20 mouse cellular contexts compared by ENCODE assay signal in genomic region chr5:25769406-25769805, GRCm38 (mm10). TPM values are rescaled to one million over a fixed set of nuclear protein-coding genes. Genes with fewer than 3 reads are reported as not detected.
DNase-seq lines count a peak whose midpoint lies in the region; ATAC-seq and TF ChIP-seq lines count a peak whose summit lies in the region.
"Had no signal": no experiment of that assay in that cellular context is flagged by ENCODE, and none has a peak within 500 bp of the region (broad histone marks: within the 10 kb centered on the region; RNA-seq: fewer than 3 reads in every experiment).

No protein-coding gene starts in this region.

- no peak for DNase-seq in heart, postnatal 14 days
- DNase-seq in liver: no peak
- no peak for DNase-seq in ES-E14 (ENCODE audit: low read depth, low spot score)
- DNase-seq in layer of hippocampus, postnatal 36 days: no peak
- DNase-seq: adrenal gland, postnatal 14 days; B cell, adult 2 months; cerebellum, adult 11-12 months; cerebellum, postnatal 14 days; lung, adult 2 months; thymus, postnatal 25 days had no signal

- ATAC-seq in heart, embryonic 13.5 days (ENCODE audit: extremely low read depth, insufficient number of reproducible peaks, low FRiP score, low TSS enrichment): no peak
- no peak for ATAC-seq in liver, embryonic 12.5 days
- ATAC-seq in hindbrain, embryonic 16.5 days: no peak
- no peak for ATAC-seq in megakaryocyte progenitor cell, adult 5-6 weeks (replicated peaks; ENCODE audit: poor library complexity)
- ATAC-seq: intestine, postnatal 0 days; Patski had no signal

- 0 out of 2 replicates have a peak overlapping the region, but pooled peaks have one; percentile 37 for H3K4me3 ChIP-seq in heart, embryonic 13.5 days
- H3K4me3 ChIP-seq in liver, embryonic 12.5 days: no peak overlapping the region
- peak overlapping the region; percentile 40 to 66 for H3K4me3 ChIP-seq in ES-E14 (ENCODE audit: insufficient read depth in 1 of 2, low read depth in 1 of 2, low read length in 2 of 2, poor library complexity in 1 of 2, severe bottlenecking in 1 of 2)
- no peak overlapping the region for H3K4me3 ChIP-seq in hindbrain, embryonic 16.5 days (ENCODE audit: low read length)

- no peak overlapping the region for H3K9ac ChIP-seq in heart, embryonic 13.5 days
- no peak overlapping the region for H3K9ac ChIP-seq in liver, embryonic 12.5 days
- H3K9ac ChIP-seq in ES-E14 (ENCODE audit: insufficient read depth, low read depth, low read length, poor library complexity, severe bottlenecking): no peak overlapping the region
- no peak overlapping the region for H3K9ac ChIP-seq in hindbrain, embryonic 16.5 days (ENCODE audit: low read depth, low read length)
- H3K9ac ChIP-seq: neural tube, embryonic 13.5 days had no signal

- H3K4me2 ChIP-seq in heart, embryonic 13.5 days: peak overlapping the region; percentile 64
- peak overlapping the region; percentile 34; the same call in 1 of the 2 replicates for H3K4me2 ChIP-seq in liver, embryonic 12.5 days
- H3K4me2 ChIP-seq in hindbrain, embryonic 16.5 days (ENCODE audit: low read length): peak overlapping the region; percentile 34; the same call in 1 of the 2 replicates

- in situ Hi-C loops in ES-E14 (cut with MboI; ENCODE audit: low sequenced_read_pairs in 2 of 2, unreplicated experiment in 2 of 2): no loop called here

- intact Hi-C loops in heart, postnatal 14 days (cut with DNase I): no loop called here

- peaks cover 9% of the 10 kb centered on the region for H3K4me1 ChIP-seq in heart, embryonic 13.5 days
- H3K4me1 ChIP-seq in liver, embryonic 12.5 days: no peaks in the 10 kb centered on the region
- no peaks in the 10 kb centered on the region; a peak in 1 of 4 replicates for H3K4me1 ChIP-seq in ES-E14 (ENCODE audit: control insufficient read depth in 2 of 2, insufficient read depth in 2 of 2, low read length in 2 of 2, poor library complexity in 1 of 2)
- no peaks in the 10 kb centered on the region for H3K4me1 ChIP-seq in hindbrain, embryonic 16.5 days (ENCODE audit: control insufficient read depth, insufficient read depth, low read depth, low read length)
- H3K4me1 ChIP-seq: neural tube, embryonic 13.5 days had no signal

- H3K36me3 ChIP-seq in heart, embryonic 13.5 days: peaks cover 12% of the 10 kb centered on the region
- H3K36me3 ChIP-seq in liver, embryonic 12.5 days: no peaks in the 10 kb centered on the region
- H3K36me3 ChIP-seq in ES-E14 (ENCODE audit: control insufficient read depth, insufficient read depth, low read length, poor library complexity, severe bottlenecking): no peaks in the 10 kb centered on the region
- H3K36me3 ChIP-seq in hindbrain, embryonic 16.5 days (ENCODE audit: control insufficient read depth, insufficient read depth, low read length): no peaks in the 10 kb centered on the region
- H3K36me3 ChIP-seq: neural tube, embryonic 13.5 days had no signal

- H3K27me3 ChIP-seq in heart, embryonic 13.5 days (replicated peaks): no peaks in the 10 kb centered on the region
- H3K27me3 ChIP-seq in liver, embryonic 12.5 days (replicated peaks): 0 out of 2 replicates have a peak, but pooled peaks cover 3% of the 10 kb centered on the region
- H3K27me3 ChIP-seq in hindbrain, embryonic 16.5 days (replicated peaks; ENCODE audit: control insufficient read depth, insufficient read depth, low read length): no peaks in the 10 kb centered on the region
- H3K27me3 ChIP-seq: neural tube, embryonic 13.5 days; Patski had no signal

- 45% methylated on average over 2 of the region's 2 CpGs for WGBS in heart, embryonic 13.5 days
- WGBS in liver, embryonic 12.5 days (ENCODE audit: insufficient replicate concordance): 30% methylated on average over 2 of the region's 2 CpGs
- WGBS in hindbrain, embryonic 16.5 days: 48% methylated on average over 2 of the region's 2 CpGs

- no peak overlapping the region for H3K27ac ChIP-seq in heart, embryonic 13.5 days (replicated peaks)
- H3K27ac ChIP-seq in liver, embryonic 12.5 days: no peak overlapping the region
- H3K27ac ChIP-seq in ES-E14 (ENCODE audit: insufficient read depth, low read depth, low read length, poor library complexity, severe bottlenecking): no peak overlapping the region
- no peak overlapping the region for H3K27ac ChIP-seq in hindbrain, embryonic 16.5 days (ENCODE audit: low read depth, low read length)
- H3K27ac ChIP-seq: neural tube, embryonic 13.5 days had no signal

- H3K9me3 ChIP-seq in heart, embryonic 13.5 days: peaks cover 7% of the 10 kb centered on the region; the same call in 1 of the 2 replicates
- H3K9me3 ChIP-seq in liver, embryonic 12.5 days (replicated peaks): 0 out of 2 replicates have a peak, but pooled peaks cover 3% of the 10 kb centered on the region
- no peaks in the 10 kb centered on the region for H3K9me3 ChIP-seq in ES-E14 (ENCODE audit: control insufficient read depth, insufficient read depth, low read depth, low read length)
- no peaks in the 10 kb centered on the region for H3K9me3 ChIP-seq in hindbrain, embryonic 16.5 days (ENCODE audit: control insufficient read depth, low read length)

TF ChIP-seq in ES-E14, 5 proteins besides CTCF, POLR2A, EP300 and RAD21:
- TF ChIP-seq CHD2 (IDR thresholded peaks at IDR 0.05; ENCODE audit: low read depth, low read length) (no peak), ZC3H11A (IDR thresholded peaks at IDR 0.05; ENCODE audit: borderline replicate concordance, low read depth, low read length) (no peak), MAFK (IDR thresholded peaks at IDR 0.05; ENCODE audit: insufficient read depth, low read depth, low read length) (no peak), HCFC1 (IDR thresholded peaks at IDR 0.05; ENCODE audit: borderline replicate concordance, insufficient read depth, low read length) (no peak), ZNF384 (IDR thresholded peaks at IDR 0.05; ENCODE audit: low read depth, low read length) (no peak)
TF ChIP-seq in ES-E14: peak in this region for 0.

RNA-seq across cellular contexts. Expression of gene Actr3b, which starts 9.6 kb away (rescaled TPM):
- polyA plus RNA-seq in heart, embryonic 13.5 days (2015; fragmentation: Nextera tagmentation; extraction: Ambion mirVana): 34.4 and 40.0 TPM in 2 replicates
- 10 to 100 TPM; 23.3 to 26.7 TPM for total RNA-seq in heart, postnatal 14 days (2021)
- polyA plus RNA-seq in liver, embryonic 12.5 days (2016; fragmentation: Nextera tagmentation; extraction: Ambion mirVana): 0.91 and 1.0 TPM in 2 replicates
- total RNA-seq in ES-E14 (2012; rRNA removed): 9.0 and 9.6 TPM in 2 replicates
- polyA plus RNA-seq in hindbrain, embryonic 16.5 days (2015; fragmentation: Nextera tagmentation; extraction: Ambion mirVana): 46.3 and 55.1 TPM in 2 replicates
- total RNA-seq in megakaryocyte progenitor cell, adult 5-6 weeks (2015): 0.78 TPM in 1 of 2 replicates, not detected in the other
- total RNA-seq in megakaryocyte progenitor cell, adult 5-6 weeks (2017): 0.14 and 0.54 TPM in 2 replicates
- total RNA-seq in layer of hippocampus, postnatal 36 days (2021): 100 to 1,000 TPM; 133 to 143 TPM
- total RNA-seq: granulocyte monocyte progenitor cell, adult 5-6 weeks; hematopoietic stem cell, adult 5-6 weeks; monocyte, adult 5-6 weeks had no signal

Comparison
In these comparisons a context has a peak if more than half of its experiments do, and no peak if none do; other contexts are left out.
1. H3K4me3 ChIP-seq: peak in heart, embryonic 13.5 days (single experiment) and ES-E14 (2 of 2); none in liver, embryonic 12.5 days (single experiment) and hindbrain, embryonic 16.5 days (single experiment).
2. RNA of gene Actr3b, which starts 9.6 kb away (total RNA-seq): 133 to 143 TPM in layer of hippocampus, postnatal 36 days; 23.3 to 26.7 TPM in heart, postnatal 14 days, 9.0 to 9.6 TPM in ES-E14 and 0.14 to 0.78 TPM in megakaryocyte progenitor cell, adult 5-6 weeks; every median in the first group is over 4 times any median in the second.
3. Peak in every context shown above with its lines, with median percentiles within 50 percentile points of each other: H3K4me2 ChIP-seq.